Mouse (Mus musculus): Measurements from ENCODE around the gene Olfr828. TPM values are rescaled to one million over a fixed set of nuclear protein-coding genes. Genes with fewer than 3 reads are reported as not detected.

Gene Olfr828
- not detected for total RNA-seq (2021)

- DNase-seq: no peak
Measured at GRCm38 (mm10) chr9:18819426-18819825, at the start of gene Olfr828. Olfr828 (minus strand) TSS chr9:18819526.

GRCm38 (mm10) chr9:18854633-18855032 is 35.3 kb upstream of the Olfr828 start, which contains the start of gene Olfr829:
Olfr829 (plus strand) TSS chr9:18854933.
- no peak for DNase-seq

- DNase-seq: no peak
Measured at GRCm38 (mm10) chr9:18785316-18785715, 34.0 kb downstream of the Olfr828 start.

GRCm38 (mm10) chr9:18779476-18779875 is 39.9 kb downstream of the Olfr828 start:
- DNase-seq: no peak

GRCm38 (mm10) chr9:18778981-18779380 is 40.3 kb downstream of the Olfr828 start:
- DNase-seq: no peak

Other genes starting within 250 kb of the Olfr828 start
- gene Muc16, start 145.0 kb downstream of the Olfr828 start, total RNA-seq (2021): 1 to 10 TPM; 8.8 to 8.9 TPM
- not detected for gene Olfr24, start 55.5 kb downstream of the Olfr828 start, total RNA-seq (2021)
- gene Olfr829, start 35.4 kb upstream of the Olfr828 start, total RNA-seq (2021): not detected
- gene Olfr830, start 55.2 kb upstream of the Olfr828 start, total RNA-seq (2021): not detected
- not detected for gene Olfr832, start 117.6 kb upstream of the Olfr828 start, total RNA-seq (2021)
- gene Olfr834, start 168.5 kb upstream of the Olfr828 start, total RNA-seq (2021): not detected
- gene Olfr835, start 213.2 kb upstream of the Olfr828 start, total RNA-seq (2021): not detected